Mouse (Mus musculus) MEL (cell line): ENCODE measurements around the gene Hist1h3a.

Source experiments
- CHD1 ChIP-seq: IDR thresholded peaks from 2 replicates; pipeline ENCODE4 v1.6.1; 2012; ENCODE audit warnings: low read depth, mild to moderate bottlenecking, inconsistent platforms, low read length, improper control_type of control experiment
- CTCF ChIP-seq, 3 experiments: IDR thresholded peaks in 2 of 3; conservative IDR thresholded peaks in 1 of 3; 2 replicates each; pipeline ENCODE4 v1.5.1; 2011 to 2012; ENCODE audit warnings: low read length in 3 of 3, low read depth in 2 of 3, mild to moderate bottlenecking in 2 of 3, improper control_type of control experiment in 1 of 3, inconsistent platforms in 1 of 3, mixed read lengths in 1 of 3, moderate library complexity in 1 of 3; ENCODE audit not compliant: control insufficient read depth in 1 of 3, insufficient read depth in 1 of 3, poor library complexity in 1 of 3, severe bottlenecking in 1 of 3
- POLR2A ChIP-seq, 2 experiments: IDR thresholded peaks; 2 replicates each; pipeline ENCODE4 v1.6.1; 2011 to 2012; ENCODE audit warnings: low read length in 2 of 2, mild to moderate bottlenecking in 2 of 2, control low read depth in 1 of 2, improper control_type of control experiment in 1 of 2, low read depth in 1 of 2, moderate library complexity in 1 of 2; ENCODE audit not compliant: control insufficient read depth in 1 of 2, insufficient read depth in 1 of 2, poor library complexity in 1 of 2

GRCm38 (mm10) chr13:23738677-23739068 is 23.5 kb downstream of the Hist1h3a start, which contains the start of gene Hist1h1c:
- TF ChIP-seq CTCF (IDR thresholded peaks at IDR 0.05 in 2 of 3, conservative IDR thresholded peaks at IDR 0.05 in 1 of 3; ENCODE audit: control insufficient read depth in 1 of 3, insufficient read depth in 1 of 3, low read depth in 2 of 3, low read length in 3 of 3, poor library complexity in 1 of 3, severe bottlenecking in 1 of 3) (peak in 1 of 3 experiments; percentile 31; a peak in 2 of 6 replicates), CHD1 (no peak), POLR2A (IDR thresholded peaks at IDR 0.05; ENCODE audit: control insufficient read depth in 1 of 2, insufficient read depth in 1 of 2, low read depth in 1 of 2, low read length in 2 of 2, poor library complexity in 1 of 2) (peak; percentile 79 to 99)
